Mouse (Mus musculus): ENCODE data around the gene Iqgap2. TPM values are rescaled to one million over a fixed set of nuclear protein-coding genes. Genes with fewer than 3 reads are reported as not detected.

Iqgap2 gene
- polyA plus RNA-seq, 1 experiment from 2014 or later = 5.2 TPM

DNA sequence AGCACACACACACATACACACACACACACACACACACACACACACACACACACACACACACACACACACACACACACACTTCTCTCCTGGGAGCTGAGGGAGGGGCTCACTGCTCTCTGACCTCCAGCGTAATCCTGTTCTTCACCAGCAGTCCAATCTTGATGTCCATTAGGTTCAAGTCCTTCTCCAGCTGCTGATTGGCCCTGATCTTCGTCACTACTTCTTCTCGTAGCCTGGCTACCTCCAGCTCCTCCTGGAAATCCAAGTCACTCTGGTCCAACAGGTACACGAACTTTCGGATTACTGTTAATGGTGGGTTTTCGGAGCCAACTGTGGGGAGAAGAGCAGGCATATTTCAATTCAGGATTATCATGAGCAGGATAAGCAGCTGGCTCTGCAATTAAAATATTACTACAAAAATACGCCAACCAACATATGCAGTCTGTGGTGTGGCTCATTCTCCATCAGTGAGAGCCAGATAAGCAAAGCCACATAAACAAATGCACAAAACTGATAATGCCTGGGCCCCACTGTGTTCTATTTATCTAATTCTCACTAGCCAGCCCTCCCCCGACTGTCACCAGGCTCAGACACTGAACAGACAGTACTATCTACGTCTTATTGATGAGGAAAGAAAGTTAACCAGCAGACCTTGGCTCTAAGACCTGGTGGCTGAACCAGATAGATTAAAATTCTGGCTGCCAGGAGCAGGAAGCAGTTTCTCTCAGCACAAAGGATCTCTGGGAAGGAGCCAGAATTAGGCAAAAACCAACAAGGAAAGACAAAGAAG lies 220.4 kb downstream of the Iqgap2 start:
- H3K4me2 ChIP-seq (ENCODE audit: low read depth, low read length) = no peak overlapping the region
- 55% methylated on average over 9 of the region's 9 CpGs for WGBS
- H3K27ac ChIP-seq (ENCODE audit: low read length) = no peak overlapping the region

DNA sequence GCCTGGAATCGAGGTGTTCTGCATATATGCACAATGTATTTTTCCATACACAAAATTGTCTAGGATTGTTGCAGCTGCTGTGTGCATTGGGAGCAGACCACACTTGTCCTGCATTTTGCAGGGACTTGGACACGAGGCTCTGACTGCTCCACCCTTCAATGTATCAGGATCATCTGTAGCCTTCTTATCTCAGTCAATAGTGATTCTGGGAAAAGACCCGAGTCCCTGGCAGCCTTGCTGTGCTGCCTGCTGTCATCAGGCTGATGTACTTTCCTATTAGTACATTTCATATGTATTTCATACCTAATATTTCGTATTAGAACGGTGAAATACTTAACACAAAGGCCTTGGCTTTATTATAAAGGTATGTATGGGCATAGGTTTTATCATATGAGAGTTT lies 221.2 kb downstream of the Iqgap2 start:
- Histone ChIP-seq H3K9me3 (ENCODE audit: control insufficient read depth, low read length) (no peaks in the 10 kb centered on the region), H3K4me3 (ENCODE audit: low read length) (no peak overlapping the region)

More for the DNA sequence above, 220.4 kb downstream of the Iqgap2 start:
- H3K4me1 ChIP-seq (replicated peaks; ENCODE audit: control insufficient read depth, insufficient read depth, low read length) = no peaks in the 10 kb centered on the region
- no peaks in the 10 kb centered on the region for H3K9me3 ChIP-seq (ENCODE audit: control insufficient read depth, low read length)
- H3K27me3 ChIP-seq (ENCODE audit: control insufficient read depth, insufficient read depth, low read depth, low read length) = no peaks in the 10 kb centered on the region
- peak; percentile 80 for ATAC-seq (ENCODE audit: low read depth)
- no peak overlapping the region for H3K4me3 ChIP-seq (ENCODE audit: low read length)
- H3K36me3 ChIP-seq (ENCODE audit: control insufficient read depth, insufficient read depth, low read length) = 0 out of 2 replicates have a peak, but pooled peaks cover 2% of the 10 kb centered on the region
- no peak overlapping the region for H3K9ac ChIP-seq (ENCODE audit: low read length)

DNA sequence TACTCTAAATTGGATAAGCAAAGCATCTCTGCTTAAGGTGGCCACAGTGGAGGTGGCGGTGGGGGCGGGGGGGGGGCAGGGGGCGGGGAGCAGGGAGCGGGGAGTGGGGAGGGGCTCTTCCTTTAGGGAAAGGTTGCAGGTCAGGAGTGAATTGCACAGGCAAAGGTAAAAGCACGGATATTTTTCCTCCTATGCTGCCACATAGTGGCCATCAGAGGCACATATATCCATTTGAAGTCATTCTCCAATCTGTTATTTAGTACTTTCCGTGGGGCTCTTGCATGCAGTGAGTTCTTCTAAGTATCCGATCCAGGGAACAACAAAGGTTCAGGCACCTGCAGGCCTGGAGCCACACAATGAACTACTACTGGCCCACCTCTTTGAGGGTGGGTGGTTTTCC lies 224.5 kb downstream of the Iqgap2 start:
- 8% methylated on average over 7 of the region's 7 CpGs for WGBS
- H3K4me3 ChIP-seq (ENCODE audit: low read length) = no peak overlapping the region
- H3K9me3 ChIP-seq (ENCODE audit: control insufficient read depth, low read length) = no peaks in the 10 kb centered on the region; the same call in 1 of the 2 replicates
- no peaks in the 10 kb centered on the region for H3K27me3 ChIP-seq (ENCODE audit: control insufficient read depth, insufficient read depth, low read depth, low read length)
- 0 out of 2 replicates have a peak, but pooled peaks cover 4% of the 10 kb centered on the region for H3K36me3 ChIP-seq (ENCODE audit: control insufficient read depth, insufficient read depth, low read length)
- ATAC-seq (ENCODE audit: low read depth) = peak; percentile 39; the same call in 1 of the 2 replicates
- no peak overlapping the region for H3K4me2 ChIP-seq (ENCODE audit: low read depth, low read length)
- H3K27ac ChIP-seq (ENCODE audit: low read length) = no peak overlapping the region
- no peak overlapping the region for H3K9ac ChIP-seq (ENCODE audit: low read length)
- no peaks in the 10 kb centered on the region for H3K4me1 ChIP-seq (replicated peaks; ENCODE audit: control insufficient read depth, insufficient read depth, low read length)

More for the DNA sequence above, 221.2 kb downstream of the Iqgap2 start:
- Histone ChIP-seq H3K36me3 (ENCODE audit: control insufficient read depth, insufficient read depth, low read length) (0 out of 2 replicates have a peak, but pooled peaks cover 2% of the 10 kb centered on the region), H3K9ac (ENCODE audit: low read length) (no peak overlapping the region), H3K27me3 (ENCODE audit: control insufficient read depth, insufficient read depth, low read depth, low read length) (no peaks in the 10 kb centered on the region), H3K4me2 (ENCODE audit: low read depth, low read length) (no peak overlapping the region), H3K27ac (ENCODE audit: low read length) (no peak overlapping the region), H3K4me1 (replicated peaks; ENCODE audit: control insufficient read depth, insufficient read depth, low read length) (no peaks in the 10 kb centered on the region)
- ATAC-seq (ENCODE audit: low read depth) = no peak
- 72% methylated on average over 5 of the region's 5 CpGs for WGBS

DNA sequence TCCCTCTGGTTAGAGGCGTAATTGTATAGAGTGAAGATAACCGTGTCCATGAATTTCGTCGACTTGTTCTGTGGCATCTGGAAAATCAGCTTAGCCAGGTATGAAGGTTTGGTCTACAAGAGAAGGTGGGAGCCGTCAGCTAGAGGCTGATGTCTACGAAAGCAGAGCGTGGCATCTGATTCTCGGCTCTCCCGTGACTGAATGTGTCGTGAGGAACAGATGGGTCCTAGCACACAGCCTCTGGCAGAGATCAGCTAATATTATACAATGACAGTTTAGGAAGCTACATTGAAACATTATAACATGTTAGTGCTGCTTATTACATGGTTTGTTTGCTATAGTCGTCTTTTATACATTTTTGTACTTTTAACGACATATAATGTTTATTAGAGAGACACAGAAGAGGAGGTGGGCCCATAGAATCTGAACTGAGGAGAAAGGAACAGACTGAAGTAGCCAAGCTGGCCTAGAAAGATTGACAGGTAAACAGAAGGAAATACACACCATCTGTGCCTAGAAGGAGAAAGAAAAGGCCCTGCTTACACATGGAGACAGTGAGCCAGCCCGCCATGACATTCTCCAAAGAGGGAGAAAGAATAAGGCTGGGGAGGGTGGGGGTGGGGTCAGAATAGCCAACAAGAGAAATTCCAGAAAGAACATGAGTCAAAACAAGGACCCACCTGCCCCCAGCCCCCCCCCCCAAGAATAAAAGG lies 225.9 kb downstream of the Iqgap2 start:
- WGBS = 82% methylated on average over 13 of the region's 13 CpGs
- Histone ChIP-seq H3K9me3 (ENCODE audit: control insufficient read depth, low read length) (no peaks in the 10 kb centered on the region; the same call in 1 of the 2 replicates), H3K4me2 (ENCODE audit: low read depth, low read length) (no peak overlapping the region), H3K9ac (ENCODE audit: low read length) (no peak overlapping the region), H3K4me1 (replicated peaks; ENCODE audit: control insufficient read depth, insufficient read depth, low read length) (no peaks in the 10 kb centered on the region), H3K4me3 (ENCODE audit: low read length) (no peak overlapping the region), H3K27ac (ENCODE audit: low read length) (no peak overlapping the region), H3K36me3 (ENCODE audit: control insufficient read depth, insufficient read depth, low read length) (0 out of 2 replicates have a peak, but pooled peaks cover 4% of the 10 kb centered on the region), H3K27me3 (ENCODE audit: control insufficient read depth, insufficient read depth, low read depth, low read length) (no peaks in the 10 kb centered on the region)
- no peak for ATAC-seq (ENCODE audit: low read depth)

DNA sequence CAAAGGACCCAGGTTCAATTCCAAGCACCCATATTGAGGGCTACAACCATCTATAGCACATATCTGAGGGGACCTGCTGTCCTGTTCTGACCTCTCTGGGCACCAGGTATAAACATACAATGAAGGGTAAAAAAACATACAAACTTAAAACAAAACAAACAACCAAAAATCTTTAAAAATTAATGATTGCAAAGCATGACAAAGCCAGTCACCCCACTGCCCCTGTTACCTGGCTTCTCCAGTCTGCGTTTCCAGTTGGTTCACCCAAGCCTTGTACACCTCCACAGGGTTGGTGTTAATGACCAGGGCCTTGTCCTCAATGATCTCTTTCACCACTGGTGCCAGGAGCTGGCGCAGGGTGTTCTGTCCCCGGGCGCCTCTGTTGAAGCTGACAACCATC lies 227.9 kb downstream of the Iqgap2 start:
- H3K27me3 ChIP-seq (ENCODE audit: control insufficient read depth, insufficient read depth, low read depth, low read length) = no peaks in the 10 kb centered on the region
- H3K4me1 ChIP-seq (replicated peaks; ENCODE audit: control insufficient read depth, insufficient read depth, low read length) = no peaks in the 10 kb centered on the region
- H3K9me3 ChIP-seq (ENCODE audit: control insufficient read depth, low read length) = no peaks in the 10 kb centered on the region; the same call in 1 of the 2 replicates
- no peak overlapping the region for H3K4me3 ChIP-seq (ENCODE audit: low read length)
- no peak overlapping the region for H3K9ac ChIP-seq (ENCODE audit: low read length)
- no peak for ATAC-seq (ENCODE audit: low read depth)
- 96% methylated on average over 4 of the region's 4 CpGs for WGBS
- no peak overlapping the region for H3K4me2 ChIP-seq (ENCODE audit: low read depth, low read length)
- no peak overlapping the region for H3K27ac ChIP-seq (ENCODE audit: low read length)
- H3K36me3 ChIP-seq (ENCODE audit: control insufficient read depth, insufficient read depth, low read length) = 0 out of 2 replicates have a peak, but pooled peaks cover 2% of the 10 kb centered on the region

DNA sequence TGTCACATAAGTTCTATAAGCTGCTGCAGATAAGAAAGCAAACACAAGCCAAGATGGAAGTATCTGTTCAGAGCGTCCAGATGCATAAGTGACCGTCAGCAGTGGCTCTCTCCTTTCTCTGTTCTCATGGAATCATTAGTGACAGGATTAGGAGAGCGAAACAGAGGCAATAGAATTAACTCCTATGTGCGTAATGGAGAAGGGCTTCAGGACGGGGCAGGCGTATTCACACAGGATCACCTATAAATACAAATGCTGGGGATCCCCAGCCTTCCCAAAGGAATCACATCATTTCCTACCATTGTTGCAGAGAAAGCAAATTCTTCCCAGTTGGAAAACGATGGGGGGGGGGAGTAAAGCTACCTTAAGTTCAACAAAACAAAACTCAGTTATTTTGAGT lies 232.3 kb downstream of the Iqgap2 start:
- WGBS = 64% methylated on average over 7 of the region's 7 CpGs
- H3K9me3 ChIP-seq (ENCODE audit: control insufficient read depth, low read length) = no peaks in the 10 kb centered on the region; the same call in 1 of the 2 replicates
- no peak for ATAC-seq (ENCODE audit: low read depth)
- no peak overlapping the region for H3K4me3 ChIP-seq (ENCODE audit: low read length)
- H3K27ac ChIP-seq (ENCODE audit: low read length) = no peak overlapping the region
- H3K27me3 ChIP-seq (ENCODE audit: control insufficient read depth, insufficient read depth, low read depth, low read length) = no peaks in the 10 kb centered on the region
- H3K36me3 ChIP-seq (ENCODE audit: control insufficient read depth, insufficient read depth, low read length) = 0 out of 2 replicates have a peak, but pooled peaks cover 2% of the 10 kb centered on the region
- H3K4me1 ChIP-seq (replicated peaks; ENCODE audit: control insufficient read depth, insufficient read depth, low read length) = peaks cover 6% of the 10 kb centered on the region
- H3K9ac ChIP-seq (ENCODE audit: low read length) = no peak overlapping the region
- no peak overlapping the region; the same call in 1 of the 2 replicates for H3K4me2 ChIP-seq (ENCODE audit: low read depth, low read length)

DNA sequence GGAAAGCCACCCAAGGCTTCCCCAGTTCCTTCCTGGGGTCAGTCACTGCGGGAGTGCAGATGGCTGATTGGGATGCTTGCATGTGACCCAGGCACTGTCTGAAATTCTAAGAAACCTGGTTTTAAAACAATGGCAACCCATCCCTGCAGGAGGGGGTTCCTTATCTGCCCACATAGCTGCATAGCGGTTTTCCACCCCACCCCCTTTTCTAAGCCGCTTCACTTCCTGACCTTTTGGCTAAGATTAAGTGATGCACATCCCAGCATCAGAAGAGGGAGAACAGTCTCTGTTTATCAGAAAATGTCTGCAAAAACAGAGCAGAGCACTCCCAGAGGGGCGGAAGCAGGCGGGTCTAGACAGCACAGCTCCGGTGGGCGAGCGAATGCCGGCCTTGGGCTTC lies 234.6 kb downstream of the Iqgap2 start:
- Histone ChIP-seq H3K9ac (ENCODE audit: low read length) (no peak overlapping the region), H3K27me3 (ENCODE audit: control insufficient read depth, insufficient read depth, low read depth, low read length) (no peaks in the 10 kb centered on the region), H3K36me3 (ENCODE audit: control insufficient read depth, insufficient read depth, low read length) (no peaks in the 10 kb centered on the region), H3K27ac (ENCODE audit: low read length) (no peak overlapping the region), H3K4me3 (ENCODE audit: low read length) (no peak overlapping the region), H3K9me3 (ENCODE audit: control insufficient read depth, low read length) (no peaks in the 10 kb centered on the region), H3K4me1 (replicated peaks; ENCODE audit: control insufficient read depth, insufficient read depth, low read length) (peaks cover 6% of the 10 kb centered on the region), H3K4me2 (ENCODE audit: low read depth, low read length) (no peak overlapping the region)
- 52% methylated on average over 9 of the region's 9 CpGs for WGBS
- 0 out of 2 replicates have a peak, but pooled peaks have one; percentile 37 for ATAC-seq (ENCODE audit: low read depth)

DNA sequence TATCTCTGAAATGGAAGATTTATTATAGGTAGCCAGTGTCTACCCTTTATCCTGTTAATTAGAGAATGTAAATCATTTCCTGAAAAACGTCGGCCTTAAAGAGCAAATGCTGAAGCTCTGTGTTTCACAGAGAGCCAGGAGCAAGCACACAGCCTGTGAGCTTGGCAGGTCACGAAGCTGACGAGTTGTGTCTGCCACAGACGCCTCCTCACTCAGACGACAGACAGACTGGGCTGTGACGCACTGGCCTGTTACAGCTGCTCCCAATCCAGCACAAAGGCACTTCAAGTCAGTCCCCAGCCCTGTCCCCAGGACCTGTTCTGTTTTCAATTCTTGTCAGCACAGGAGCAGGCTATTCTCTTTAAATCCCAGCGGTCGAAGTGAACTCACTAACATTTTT lies 236.4 kb downstream of the Iqgap2 start:
- H3K27ac ChIP-seq (ENCODE audit: low read length) = no peak overlapping the region

DNA sequence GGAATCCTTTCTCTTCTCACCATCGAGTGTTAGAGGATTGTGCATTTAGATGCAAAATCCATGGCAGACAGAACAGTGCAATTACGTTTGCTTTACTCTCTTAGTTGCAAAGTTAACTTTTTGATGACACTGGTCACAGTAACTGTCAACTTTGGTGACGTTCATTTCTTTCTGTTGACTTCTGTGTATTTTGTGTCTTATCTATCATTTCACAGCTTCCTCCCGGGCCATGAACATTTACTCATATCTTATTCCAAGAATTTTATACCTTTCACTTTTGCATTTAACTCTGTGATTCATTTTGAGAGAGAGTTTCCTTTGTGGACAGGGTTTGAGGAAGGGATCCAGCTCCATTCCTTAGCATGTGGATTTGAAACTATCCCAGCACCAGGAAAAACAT lies 238.0 kb downstream of the Iqgap2 start:
- Histone ChIP-seq H3K9ac (ENCODE audit: low read length) (no peak overlapping the region), H3K4me2 (ENCODE audit: low read depth, low read length) (no peak overlapping the region), H3K9me3 (ENCODE audit: control insufficient read depth, low read length) (no peaks in the 10 kb centered on the region), H3K36me3 (ENCODE audit: control insufficient read depth, insufficient read depth, low read length) (no peaks in the 10 kb centered on the region), H3K27me3 (ENCODE audit: control insufficient read depth, insufficient read depth, low read depth, low read length) (no peaks in the 10 kb centered on the region), H3K4me1 (replicated peaks; ENCODE audit: control insufficient read depth, insufficient read depth, low read length) (peaks cover 6% of the 10 kb centered on the region), H3K4me3 (ENCODE audit: low read length) (no peak overlapping the region), H3K27ac (ENCODE audit: low read length) (no peak overlapping the region)
- ATAC-seq (ENCODE audit: low read depth) = no peak
- 65% methylated on average over 4 of the region's 4 CpGs for WGBS

More for the DNA sequence above, 236.4 kb downstream of the Iqgap2 start:
- ATAC-seq (ENCODE audit: low read depth) = peak; percentile 90
- Histone ChIP-seq H3K4me1 (replicated peaks; ENCODE audit: control insufficient read depth, insufficient read depth, low read length) (peaks cover 6% of the 10 kb centered on the region), H3K4me3 (ENCODE audit: low read length) (no peak overlapping the region), H3K9ac (ENCODE audit: low read length) (peak overlapping the region; percentile 19; the same call in 1 of the 2 replicates), H3K36me3 (ENCODE audit: control insufficient read depth, insufficient read depth, low read length) (no peaks in the 10 kb centered on the region), H3K27me3 (ENCODE audit: control insufficient read depth, insufficient read depth, low read depth, low read length) (no peaks in the 10 kb centered on the region), H3K9me3 (ENCODE audit: control insufficient read depth, low read length) (no peaks in the 10 kb centered on the region), H3K4me2 (ENCODE audit: low read depth, low read length) (no peak overlapping the region)
- WGBS = 31% methylated on average over 9 of the region's 9 CpGs
